Mouse (Mus musculus) cerebellum, postnatal 14 days (tissue): Measurements from ENCODE around the gene Gabrq.

Experiments used
- DNase-seq, 2 experiments: peaks; one replicate each; pipeline ENCODE4 v3.0.0; 2021; ENCODE audit warnings: mixed read lengths in 2 of 2

Gabrq gene

GRCm38 (mm10) chrX:72824776-72825588 is at the start of gene Gabrq:
Gabrq (plus strand) TSS chrX:72825178.
- peak; percentile 22 to 41 for DNase-seq

DNA sequence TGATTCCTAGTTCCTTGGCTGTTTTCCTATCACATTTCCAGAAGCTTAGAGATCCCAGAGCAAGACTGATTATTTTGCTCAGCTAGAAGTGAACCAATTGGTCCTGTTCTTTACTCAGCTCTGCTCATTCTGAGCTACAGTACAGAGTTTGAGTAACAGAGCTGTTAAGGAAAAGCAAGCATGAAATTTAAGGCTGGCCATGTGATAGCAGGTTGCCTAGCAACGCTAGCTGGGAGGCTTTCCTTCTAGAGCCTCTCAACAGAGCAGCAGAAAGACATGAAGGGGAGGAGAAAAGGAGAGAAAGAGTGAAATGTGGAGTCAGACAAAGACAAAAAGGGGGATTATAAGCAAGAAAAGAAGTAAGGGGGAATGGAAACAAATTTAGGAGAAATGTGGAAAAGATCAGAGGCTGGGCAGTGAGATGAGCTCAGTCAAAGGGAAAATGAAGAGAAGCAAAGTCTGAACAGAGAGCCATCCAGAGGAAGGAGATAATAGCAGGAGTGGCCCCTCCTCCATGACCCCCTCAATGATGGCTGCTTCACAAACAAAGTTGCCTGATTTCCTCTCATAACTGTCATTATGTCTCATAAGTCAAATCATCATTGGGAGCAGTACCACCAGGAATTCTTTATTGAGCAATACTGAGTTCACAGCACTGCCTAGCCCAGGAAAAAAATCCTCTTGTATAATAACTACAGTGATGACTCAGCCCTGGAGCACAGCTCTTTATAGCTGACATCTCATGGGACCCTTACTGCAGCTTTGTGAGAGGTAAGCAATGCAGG is 36.0 kb upstream of the Gabrq start:
- peak; percentile 0 to 9 for DNase-seq

- no peak for DNase-seq
Measured at GRCm38 (mm10) chrX:72789558-72789871, 35.5 kb upstream of the Gabrq start.

GRCm38 (mm10) chrX:72819594-72819993 is 5.4 kb upstream of the Gabrq start:
- peak; percentile 82 to 90 for DNase-seq

GRCm38 (mm10) chrX:72823310-72823709 is 1.7 kb upstream of the Gabrq start:
- no peak for DNase-seq

DNA sequence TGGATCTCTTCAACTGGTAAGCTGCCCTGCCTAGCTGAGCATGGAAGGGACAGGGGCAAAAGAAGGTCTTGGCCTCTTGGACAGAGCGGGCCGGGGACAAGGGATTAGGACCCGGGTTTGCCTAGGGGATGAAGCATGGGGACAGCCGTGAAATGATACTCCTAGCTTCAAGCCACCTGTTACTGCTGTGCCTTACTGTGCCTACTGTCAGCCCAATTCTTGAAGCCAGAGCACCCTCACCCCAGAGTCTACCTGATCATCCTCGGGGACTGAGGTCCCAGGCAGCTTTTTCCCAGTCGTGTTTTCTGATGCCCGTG is 569 bp downstream of the Gabrq start:
- DNase-seq, result no peak
